In the genomic region with DNA sequence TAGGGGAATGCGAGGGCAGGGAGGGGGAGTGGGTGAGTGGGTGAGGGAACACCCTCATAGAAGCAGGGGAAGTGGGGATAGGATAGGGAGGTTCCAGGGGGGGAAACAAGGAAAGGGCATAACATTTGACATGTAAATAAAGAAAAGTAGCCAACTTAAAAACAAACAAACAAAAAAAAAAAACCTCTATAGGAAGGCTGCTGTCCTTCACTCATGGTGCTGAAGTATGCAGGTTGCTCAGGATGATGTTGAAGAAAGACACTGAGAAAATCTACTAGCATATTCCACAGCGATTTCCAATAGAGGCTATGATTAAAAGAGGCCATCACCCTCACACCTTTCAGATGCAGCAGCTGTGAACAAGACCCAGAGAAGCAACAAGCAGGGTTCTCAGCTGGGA, we compare ENCODE assay signal across 33 mouse cellular contexts.
A peak's percentile ranks its signal among the peaks of the same experiment; 100 is the strongest.
DNase-seq lines count a peak whose midpoint lies in the region; ATAC-seq and TF ChIP-seq lines count a peak whose summit lies in the region.
"Had no signal": no experiment of that assay in that cellular context is flagged by ENCODE, and none has a peak within 500 bp of the region (broad histone marks: within the 10 kb centered on the region; RNA-seq: fewer than 3 reads in every experiment).

No protein-coding gene starts in this region.

- no peak overlapping the region for H3K4me3 ChIP-seq in limb, embryonic 11.5 days (ENCODE audit: low read depth, low read length)
- no peak overlapping the region for H3K4me3 ChIP-seq in limb, embryonic 10.5 days
- H3K4me3 ChIP-seq in MEL (ENCODE audit: control insufficient read depth in 1 of 2, insufficient read depth in 1 of 2, low read depth in 2 of 2, low read length in 2 of 2) = no peak overlapping the region
- no peak overlapping the region for H3K4me3 ChIP-seq in limb, embryonic 14.5 days (replicated peaks; ENCODE audit: low read length)
- H3K4me3 ChIP-seq: forebrain, embryonic 13.5 days; gastrocnemius, adult 2 months; heart, embryonic 12.5 days; hindbrain, embryonic 13.5 days; limb, embryonic 13.5 days; liver, embryonic 12.5 days; midbrain, embryonic 15.5 days; neural tube, embryonic 15.5 days; stomach, embryonic 15.5 days had no signal

- peak; percentile 30 for DNase-seq in limb, embryonic 11.5 days (ENCODE audit: low spot score)
- DNase-seq in limb, embryonic 10.5 days (ENCODE audit: low spot score) = no peak
- DNase-seq in MEL (ENCODE audit: low read depth, low spot score) = peak; percentile 21
- peak; percentile 30 for DNase-seq in embryo, embryonic 11 days
- DNase-seq in limb, embryonic 14.5 days (ENCODE audit: low spot score) = peak; percentile 34
- DNase-seq in urinary bladder, postnatal 36 days (ENCODE audit: low spot score in 2 of 2) = no peak
- DNase-seq: adrenal gland, adult 2 months; adrenal gland, postnatal 36 days; cerebellum, adult 18-20 months; cerebellum, postnatal 14 days; gastrocnemius, adult 2 months; gastrocnemius, postnatal 36 days; heart, adult 18-20 months; heart, postnatal 4 days; kidney, adult 11 months; layer of hippocampus, adult 9-11 months; liver, postnatal 0 days; retina, postnatal 1 day; right cerebral cortex, postnatal 14 days had no signal

- TF ChIP-seq EP300 in MEL (IDR thresholded peaks at IDR 0.05; ENCODE audit: low read depth in 1 of 2, low read length in 2 of 2) = no peak

- H3K9me3 ChIP-seq in limb, embryonic 11.5 days (ENCODE audit: control insufficient read depth, low read length) = no peaks in the 10 kb centered on the region
- H3K9me3 ChIP-seq in limb, embryonic 10.5 days (replicated peaks) = no peaks in the 10 kb centered on the region
- no peaks in the 10 kb centered on the region for H3K9me3 ChIP-seq in MEL (replicated peaks; ENCODE audit: insufficient read depth, low read length)
- H3K9me3 ChIP-seq in limb, embryonic 14.5 days (ENCODE audit: control insufficient read depth, low read length) = no peaks in the 10 kb centered on the region
- H3K9me3 ChIP-seq: forebrain, embryonic 13.5 days; heart, embryonic 12.5 days; hindbrain, embryonic 13.5 days; limb, embryonic 13.5 days; liver, embryonic 12.5 days; midbrain, embryonic 15.5 days; neural tube, embryonic 15.5 days; stomach, embryonic 15.5 days had no signal

- TF ChIP-seq RAD21 in MEL (IDR thresholded peaks at IDR 0.05; ENCODE audit: low read depth, low read length) = no peak

- no peak for ATAC-seq in limb, embryonic 11.5 days (ENCODE audit: insufficient number of reproducible peaks, low FRiP score, low TSS enrichment, low read depth)
- no peak for ATAC-seq in limb, embryonic 14.5 days (ENCODE audit: low FRiP score, low read depth)
- ATAC-seq in megakaryocyte progenitor cell, adult 5-6 weeks (replicated peaks; ENCODE audit: poor library complexity) = no peak
- ATAC-seq: activated CD4-positive, CD25-positive, alpha-beta regulatory T cell, adult 4 months; forebrain, embryonic 13.5 days; liver, embryonic 12.5 days; liver, postnatal 0 days; lung, postnatal 0 days; midbrain, embryonic 15.5 days had no signal

- no peaks in the 10 kb centered on the region for H3K36me3 ChIP-seq in limb, embryonic 11.5 days (ENCODE audit: control insufficient read depth, insufficient read depth, low read length)
- no peaks in the 10 kb centered on the region for H3K36me3 ChIP-seq in limb, embryonic 10.5 days
- H3K36me3 ChIP-seq in MEL (ENCODE audit: control insufficient read depth in 1 of 2, insufficient read depth in 2 of 2, low read length in 2 of 2) = no peaks in the 10 kb centered on the region
- H3K36me3 ChIP-seq in limb, embryonic 14.5 days (ENCODE audit: control insufficient read depth, insufficient read depth, low read length) = no peaks in the 10 kb centered on the region
- H3K36me3 ChIP-seq: G1E; heart, embryonic 12.5 days; hindbrain, embryonic 13.5 days; limb, embryonic 13.5 days; liver, embryonic 12.5 days; midbrain, embryonic 15.5 days; neural tube, embryonic 15.5 days; stomach, embryonic 15.5 days had no signal

- no peak for TF ChIP-seq CTCF in MEL (IDR thresholded peaks at IDR 0.05 in 2 of 3, conservative IDR thresholded peaks at IDR 0.05 in 1 of 3; ENCODE audit: control insufficient read depth in 1 of 3, insufficient read depth in 1 of 3, low read depth in 2 of 3, low read length in 3 of 3, poor library complexity in 1 of 3, severe bottlenecking in 1 of 3)

- TF ChIP-seq POLR2A in MEL (IDR thresholded peaks at IDR 0.05; ENCODE audit: control insufficient read depth in 1 of 2, insufficient read depth in 1 of 2, low read depth in 1 of 2, low read length in 2 of 2, poor library complexity in 1 of 2) = no peak
- TF ChIP-seq POLR2A in limb, embryonic 14.5 days (IDR thresholded peaks at IDR 0.05; ENCODE audit: borderline replicate concordance, extremely low read depth, insufficient read depth, insufficient read length) = no peak

- no peak overlapping the region for H3K4me2 ChIP-seq in limb, embryonic 11.5 days (ENCODE audit: low read depth, severe bottlenecking)
- H3K4me2 ChIP-seq in limb, embryonic 14.5 days (replicated peaks; ENCODE audit: low read depth, low read length, severe bottlenecking) = no peak overlapping the region
- H3K4me2 ChIP-seq: forebrain, embryonic 13.5 days; heart, embryonic 12.5 days; hindbrain, embryonic 13.5 days; limb, embryonic 13.5 days; liver, embryonic 12.5 days; midbrain, embryonic 15.5 days; neural tube, embryonic 15.5 days; stomach, embryonic 15.5 days had no signal

- H3K27me3 ChIP-seq in limb, embryonic 11.5 days (ENCODE audit: control insufficient read depth, insufficient read depth, low read length) = no peaks in the 10 kb centered on the region
- no peaks in the 10 kb centered on the region for H3K27me3 ChIP-seq in limb, embryonic 10.5 days (ENCODE audit: low read depth, poor library complexity, severe bottlenecking)
- H3K27me3 ChIP-seq in MEL (ENCODE audit: control insufficient read depth in 1 of 2, insufficient read depth in 2 of 2, low read length in 2 of 2) = no peaks in the 10 kb centered on the region
- no peaks in the 10 kb centered on the region for H3K27me3 ChIP-seq in limb, embryonic 14.5 days (ENCODE audit: control insufficient read depth, insufficient read depth, low read length)
- H3K27me3 ChIP-seq: CH12.LX; forebrain, embryonic 13.5 days; heart, embryonic 12.5 days; hindbrain, embryonic 13.5 days; limb, embryonic 13.5 days; liver, embryonic 12.5 days; midbrain, embryonic 15.5 days; neural tube, embryonic 15.5 days; stomach, embryonic 15.5 days had no signal

- H3K27ac ChIP-seq in limb, embryonic 11.5 days (replicated peaks; ENCODE audit: low read depth, low read length) = no peak overlapping the region
- no peak overlapping the region for H3K27ac ChIP-seq in limb, embryonic 10.5 days
- no peak overlapping the region for H3K27ac ChIP-seq in MEL (ENCODE audit: control insufficient read depth, low read depth, low read length)
- no peak overlapping the region for H3K27ac ChIP-seq in limb, embryonic 14.5 days (replicated peaks; ENCODE audit: low read depth, low read length)
- H3K27ac ChIP-seq: forebrain, embryonic 13.5 days; gastrocnemius, adult 2 months; hindbrain, embryonic 13.5 days; limb, embryonic 13.5 days; liver, embryonic 12.5 days; macrophage; midbrain, embryonic 15.5 days; neural tube, embryonic 15.5 days; stomach, embryonic 15.5 days had no signal

- no peaks in the 10 kb centered on the region for H3K4me1 ChIP-seq in limb, embryonic 11.5 days (ENCODE audit: control insufficient read depth, insufficient read depth, low read length)
- no peaks in the 10 kb centered on the region for H3K4me1 ChIP-seq in limb, embryonic 10.5 days
- H3K4me1 ChIP-seq in MEL (ENCODE audit: control insufficient read depth in 1 of 2, insufficient read depth in 2 of 2, low read length in 2 of 2) = no peaks in the 10 kb centered on the region
- H3K4me1 ChIP-seq in limb, embryonic 14.5 days (ENCODE audit: control insufficient read depth, insufficient read depth, low read length) = no peaks in the 10 kb centered on the region
- H3K4me1 ChIP-seq: forebrain, embryonic 13.5 days; heart, embryonic 12.5 days; hindbrain, embryonic 13.5 days; limb, embryonic 13.5 days; liver, embryonic 12.5 days; midbrain, embryonic 15.5 days; neural tube, embryonic 15.5 days; stomach, embryonic 15.5 days had no signal

- no peak overlapping the region for H3K9ac ChIP-seq in limb, embryonic 11.5 days (ENCODE audit: low read length)
- no peak overlapping the region for H3K9ac ChIP-seq in MEL (ENCODE audit: control insufficient read depth, low read depth, low read length, poor library complexity, severe bottlenecking)
- H3K9ac ChIP-seq in limb, embryonic 14.5 days (ENCODE audit: low read depth, low read length, severe bottlenecking) = no peak overlapping the region
- H3K9ac ChIP-seq: forebrain, embryonic 13.5 days; heart, embryonic 12.5 days; hindbrain, embryonic 13.5 days; limb, embryonic 13.5 days; liver, embryonic 12.5 days; liver, postnatal 0 days; midbrain, embryonic 15.5 days; neural tube, embryonic 15.5 days; stomach, embryonic 15.5 days had no signal

- 68% methylated on average over 2 of the region's 2 CpGs for WGBS in limb, embryonic 11.5 days
- 70% methylated on average over 2 of the region's 2 CpGs for WGBS in limb, embryonic 10.5 days
- 55% methylated on average over 2 of the region's 2 CpGs for WGBS in limb, embryonic 14.5 days

- H3K79me2 ChIP-seq in MEL (ENCODE audit: control insufficient read depth, insufficient read depth, low read length, poor library complexity) = no peaks in the 10 kb centered on the region

TF ChIP-seq in MEL, 35 proteins besides CTCF, POLR2A, EP300 and RAD21:
- TF ChIP-seq ZNF384 (IDR thresholded peaks at IDR 0.05; ENCODE audit: low read depth, low read length) (peak; percentile 89), RCOR1 (IDR thresholded peaks at IDR 0.05; ENCODE audit: low read depth, low read length) (no peak), E2F4 (IDR thresholded peaks at IDR 0.05; ENCODE audit: borderline replicate concordance, low read depth, low read length) (no peak), ZC3H11A (IDR thresholded peaks at IDR 0.05; ENCODE audit: low read depth, low read length) (no peak), KAT2A (conservative IDR thresholded peaks at IDR 0.05; ENCODE audit: low read depth, low read length) (no peak), TAL1 (IDR thresholded peaks at IDR 0.05; ENCODE audit: low read length) (no peak)

Comparison
In these comparisons a context has a peak if more than half of its experiments do, and no peak if none do; other contexts are left out.
1. DNase-seq: peak in limb, embryonic 11.5 days (single experiment), MEL (single experiment), embryo, embryonic 11 days (single experiment) and limb, embryonic 14.5 days (single experiment); none in limb, embryonic 10.5 days (single experiment) and urinary bladder, postnatal 36 days (0 of 2).